In the genomic region with DNA sequence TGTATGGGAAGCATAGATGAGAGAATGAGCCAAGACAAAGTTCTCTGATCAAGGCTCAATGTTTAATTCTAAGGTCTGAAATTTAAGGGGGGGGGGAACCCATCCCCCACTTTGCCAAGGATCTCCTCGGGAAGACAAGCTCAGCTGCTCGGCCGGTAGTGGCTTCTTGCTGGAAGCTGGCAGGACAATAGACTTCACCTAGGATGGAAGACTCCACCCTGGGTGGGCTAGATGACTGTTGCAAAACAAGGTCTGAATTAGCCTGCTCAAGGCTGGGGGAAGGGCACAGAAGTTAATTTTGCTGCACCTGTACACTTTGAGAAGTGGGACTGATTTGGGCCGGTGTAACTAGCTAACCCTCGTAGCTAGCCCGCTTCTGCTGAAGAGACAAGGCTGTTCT, we compare ENCODE assay signal across 26 mouse cellular contexts. TPM values are rescaled to one million over a fixed set of nuclear protein-coding genes. Genes with fewer than 3 reads are reported as not detected.
DNase-seq lines count a peak whose midpoint lies in the region; ATAC-seq and TF ChIP-seq lines count a peak whose summit lies in the region.
"Had no signal": no experiment of that assay in that cellular context is flagged by ENCODE, and none has a peak within 500 bp of the region (broad histone marks: within the 10 kb centered on the region; RNA-seq: fewer than 3 reads in every experiment).

No protein-coding gene starts in this region.

- WGBS in lung, embryonic 14.5 days, result 56% methylated on average over 6 of the region's 6 CpGs
- 44% methylated on average over 6 of the region's 6 CpGs for WGBS in midbrain, embryonic 16.5 days
- 48% methylated on average over 6 of the region's 6 CpGs for WGBS in midbrain, embryonic 14.5 days

- no peak for TF ChIP-seq CTCF in lung, embryonic 14.5 days (IDR thresholded peaks at IDR 0.05; ENCODE audit: low read depth)

- peaks cover 48% of the 10 kb centered on the region for H3K4me1 ChIP-seq in lung, embryonic 14.5 days (ENCODE audit: insufficient read depth)
- H3K4me1 ChIP-seq in midbrain, embryonic 16.5 days (ENCODE audit: control insufficient read depth, insufficient read depth, low read length), result peaks cover 5% of the 10 kb centered on the region; the same call in 1 of the 2 replicates
- H3K4me1 ChIP-seq in midbrain, embryonic 14.5 days (ENCODE audit: control insufficient read depth, insufficient read depth, low read length), result 0 out of 2 replicates have a peak, but pooled peaks cover 3% of the 10 kb centered on the region

- no peak overlapping the region for H3K9ac ChIP-seq in lung, embryonic 14.5 days
- no peak overlapping the region for H3K9ac ChIP-seq in midbrain, embryonic 16.5 days (ENCODE audit: low read depth, low read length)
- H3K9ac ChIP-seq in midbrain, embryonic 14.5 days (replicated peaks; ENCODE audit: low read length), result no peak overlapping the region
- H3K9ac ChIP-seq: embryonic facial prominence, embryonic 13.5 days; forebrain, embryonic 13.5 days; heart, embryonic 12.5 days; limb, embryonic 12.5 days; liver, embryonic 14.5 days; midbrain, embryonic 12.5 days had no signal

- no peaks in the 10 kb centered on the region for H3K36me3 ChIP-seq in lung, embryonic 14.5 days (ENCODE audit: insufficient read depth)
- no peaks in the 10 kb centered on the region for H3K36me3 ChIP-seq in midbrain, embryonic 16.5 days (ENCODE audit: control insufficient read depth, insufficient read depth, low read length)
- H3K36me3 ChIP-seq in midbrain, embryonic 14.5 days (ENCODE audit: control insufficient read depth, insufficient read depth, low read length), result no peaks in the 10 kb centered on the region
- H3K36me3 ChIP-seq: embryonic facial prominence, embryonic 13.5 days; G1E; heart, embryonic 12.5 days; limb, embryonic 12.5 days; midbrain, embryonic 12.5 days had no signal

- no peak for ATAC-seq in lung, embryonic 14.5 days (ENCODE audit: insufficient read depth)
- ATAC-seq in midbrain, embryonic 16.5 days, result 0 out of 2 replicates have a peak, but pooled peaks have one; percentile 26
- no peak for ATAC-seq in midbrain, embryonic 14.5 days (ENCODE audit: low FRiP score, low TSS enrichment)
- ATAC-seq: activated CD4-positive, CD25-positive, alpha-beta regulatory T cell, adult 4 months; Patski had no signal

- H3K4me2 ChIP-seq in lung, embryonic 14.5 days, result no peak overlapping the region
- H3K4me2 ChIP-seq in midbrain, embryonic 16.5 days (ENCODE audit: low read length), result no peak overlapping the region
- H3K4me2 ChIP-seq in midbrain, embryonic 14.5 days (ENCODE audit: low read length), result no peak overlapping the region
- H3K4me2 ChIP-seq: embryonic facial prominence, embryonic 13.5 days; forebrain, embryonic 13.5 days; heart, embryonic 12.5 days; limb, embryonic 12.5 days; midbrain, embryonic 12.5 days had no signal

- no peaks in the 10 kb centered on the region for H3K9me3 ChIP-seq in lung, embryonic 14.5 days (ENCODE audit: low read depth, low read length)
- H3K9me3 ChIP-seq in midbrain, embryonic 16.5 days (replicated peaks; ENCODE audit: control insufficient read depth, low read length, poor library complexity, severe bottlenecking), result no peaks in the 10 kb centered on the region
- no peaks in the 10 kb centered on the region for H3K9me3 ChIP-seq in midbrain, embryonic 14.5 days (ENCODE audit: control insufficient read depth, low read length)
- H3K9me3 ChIP-seq: embryonic facial prominence, embryonic 13.5 days; forebrain, embryonic 13.5 days; G1E; heart, embryonic 12.5 days; limb, embryonic 12.5 days; midbrain, embryonic 12.5 days had no signal

- peak; percentile 94 for DNase-seq in heart, adult 11 months
- DNase-seq in heart, postnatal 4 days, result no peak
- DNase-seq in lung, embryonic 14.5 days, result no peak
- no peak for DNase-seq in lung, postnatal 4 days
- no peak for DNase-seq in midbrain, embryonic 14.5 days
- DNase-seq in cerebellum, adult 11-12 months, result no peak
- DNase-seq in embryo, embryonic 10.5 days (ENCODE audit: low spot score), result no peak
- DNase-seq: adrenal gland, adult 8-10 months; cerebellum, adult 2 months; cerebellum, postnatal 25 days; embryo, embryonic 11 days; heart, postnatal 10 days; kidney, adult 8-10 months; kidney, postnatal 14 days; layer of hippocampus, postnatal 36 days had no signal

- H3K27me3 ChIP-seq in lung, embryonic 14.5 days (ENCODE audit: insufficient read depth, low read length), result no peaks in the 10 kb centered on the region
- no peaks in the 10 kb centered on the region for H3K27me3 ChIP-seq in midbrain, embryonic 16.5 days (ENCODE audit: control insufficient read depth, insufficient read depth, low read depth, low read length)
- no peaks in the 10 kb centered on the region for H3K27me3 ChIP-seq in midbrain, embryonic 14.5 days (ENCODE audit: control insufficient read depth, insufficient read depth, low read length)
- H3K27me3 ChIP-seq: embryonic facial prominence, embryonic 13.5 days; heart, embryonic 12.5 days; limb, embryonic 12.5 days; midbrain, embryonic 12.5 days; Patski had no signal

- H3K27ac ChIP-seq in lung, embryonic 14.5 days (ENCODE audit: low read depth), result peak overlapping the region; percentile 3; the same call in 1 of the 2 replicates
- H3K27ac ChIP-seq in midbrain, embryonic 16.5 days (ENCODE audit: low read length), result no peak overlapping the region
- H3K27ac ChIP-seq in midbrain, embryonic 14.5 days (replicated peaks; ENCODE audit: low read depth, low read length), result no peak overlapping the region
- H3K27ac ChIP-seq: embryonic facial prominence, embryonic 13.5 days; limb, embryonic 12.5 days; liver, embryonic 14.5 days; midbrain, embryonic 12.5 days had no signal

- H3K4me3 ChIP-seq in lung, embryonic 14.5 days (ENCODE audit: low read depth, low read length), result no peak overlapping the region
- H3K4me3 ChIP-seq in midbrain, embryonic 16.5 days (ENCODE audit: low read depth, low read length), result no peak overlapping the region
- no peak overlapping the region for H3K4me3 ChIP-seq in midbrain, embryonic 14.5 days (replicated peaks; ENCODE audit: low read depth, low read length)
- H3K4me3 ChIP-seq: embryonic facial prominence, embryonic 13.5 days; erythroblast, embryonic 14.5 days; forebrain, embryonic 13.5 days; heart, embryonic 12.5 days; limb, embryonic 12.5 days; midbrain, embryonic 12.5 days had no signal

RNA-seq across cellular contexts. Expression of a gene that starts 25.6 kb away (rescaled TPM):
- 10 to 100 TPM; 21.1 to 22.4 TPM for total RNA-seq in heart, postnatal 4 days (2021)
- 37.8 and 38.5 TPM in 2 replicates for polyA plus RNA-seq in lung, embryonic 14.5 days (2014; fragmentation: Nextera tagmentation; extraction: Ambion mirVana)
- polyA plus RNA-seq in midbrain, embryonic 16.5 days (2015; fragmentation: Nextera tagmentation; extraction: Ambion mirVana), result 38.5 and 43.2 TPM in 2 replicates
- 31.3 and 38.3 TPM in 2 replicates for polyA plus RNA-seq in midbrain, embryonic 14.5 days (2014; fragmentation: Nextera tagmentation; extraction: Ambion mirVana)
- polyA plus RNA-seq: G1E had no signal
